Mouse (Mus musculus): ENCODE measurements at regions not wholly inside any gene's neighbourhood (a gene's known extent, or its start where the extent isn't known, plus 50 kb on each side); places are given as distances from the start of the nearest gene placed in this dataset.

- 87% methylated on average over 1 of the region's 1 CpGs for WGBS
- Histone ChIP-seq H3K27ac (ENCODE audit: low read depth, low read length) (no peak overlapping the region), H3K36me3 (ENCODE audit: insufficient read depth, low read length) (no peaks in the 10 kb centered on the region), H3K4me1 (ENCODE audit: insufficient read depth, low read length) (no peaks in the 10 kb centered on the region), H3K4me2 (ENCODE audit: low read depth, low read length, poor library complexity, severe bottlenecking) (no peak overlapping the region), H3K27me3 (ENCODE audit: insufficient read depth, low read length) (no peaks in the 10 kb centered on the region), H3K9me3 (ENCODE audit: low read length) (no peaks in the 10 kb centered on the region), H3K4me3 (ENCODE audit: low read depth, low read length) (no peak overlapping the region), H3K9ac (replicated peaks; ENCODE audit: low read length, poor library complexity, severe bottlenecking) (no peak overlapping the region)
- ATAC-seq (ENCODE audit: low FRiP score) (no peak), DNase-seq (ENCODE audit: low spot score) (no peak)
- TF ChIP-seq CTCF (IDR thresholded peaks at IDR 0.05), result no peak
These were observed 369.0 kb upstream of the Pbx1 start for GRCm38 (mm10) chr1:168801046-168801445.

- Histone ChIP-seq H3K36me3 (ENCODE audit: insufficient read depth, low read length) (no peaks in the 10 kb centered on the region), H3K4me3 (ENCODE audit: low read depth, low read length) (no peak overlapping the region), H3K4me2 (ENCODE audit: low read depth, low read length, poor library complexity, severe bottlenecking) (no peak overlapping the region), H3K4me1 (ENCODE audit: insufficient read depth, low read length) (no peaks in the 10 kb centered on the region), H3K27me3 (ENCODE audit: insufficient read depth, low read length) (no peaks in the 10 kb centered on the region), H3K9ac (replicated peaks; ENCODE audit: low read length, poor library complexity, severe bottlenecking) (no peak overlapping the region), H3K9me3 (ENCODE audit: low read length) (no peaks in the 10 kb centered on the region), H3K27ac (ENCODE audit: low read depth, low read length) (no peak overlapping the region)
- no peak for TF ChIP-seq CTCF (IDR thresholded peaks at IDR 0.05)
- ATAC-seq (ENCODE audit: low FRiP score) (no peak), DNase-seq (ENCODE audit: low spot score) (peak; percentile 6)
- 58% methylated on average over 3 of the region's 3 CpGs for WGBS
These were observed 354.7 kb upstream of the Pbx1 start for GRCm38 (mm10) chr1:168786731-168787130.

- Histone ChIP-seq H3K9me3 (ENCODE audit: low read length) (no peaks in the 10 kb centered on the region), H3K4me1 (ENCODE audit: insufficient read depth, low read length) (no peaks in the 10 kb centered on the region), H3K27me3 (ENCODE audit: insufficient read depth, low read length) (no peaks in the 10 kb centered on the region), H3K4me3 (ENCODE audit: low read depth, low read length) (no peak overlapping the region), H3K9ac (replicated peaks; ENCODE audit: low read length, poor library complexity, severe bottlenecking) (no peak overlapping the region), H3K36me3 (ENCODE audit: insufficient read depth, low read length) (no peaks in the 10 kb centered on the region), H3K4me2 (ENCODE audit: low read depth, low read length, poor library complexity, severe bottlenecking) (no peak overlapping the region), H3K27ac (ENCODE audit: low read depth, low read length) (no peak overlapping the region)
- ATAC-seq (ENCODE audit: low FRiP score) (no peak), DNase-seq (ENCODE audit: low spot score) (no peak)
- TF ChIP-seq CTCF (IDR thresholded peaks at IDR 0.05), result no peak
These were observed 351.8 kb upstream of the Pbx1 start for GRCm38 (mm10) chr1:168783851-168784250.

GRCm38 (mm10) chr1:168764368-168764895, 332.4 kb upstream of the Pbx1 start:
- DNase-seq (ENCODE audit: low spot score) (no peak), ATAC-seq (ENCODE audit: low FRiP score) (no peak)
- Histone ChIP-seq H3K4me3 (ENCODE audit: low read depth, low read length) (no peak overlapping the region), H3K36me3 (ENCODE audit: insufficient read depth, low read length) (no peaks in the 10 kb centered on the region), H3K27ac (ENCODE audit: low read depth, low read length) (no peak overlapping the region), H3K4me2 (ENCODE audit: low read depth, low read length, poor library complexity, severe bottlenecking) (no peak overlapping the region), H3K27me3 (ENCODE audit: insufficient read depth, low read length) (no peaks in the 10 kb centered on the region), H3K9me3 (ENCODE audit: low read length) (no peaks in the 10 kb centered on the region), H3K4me1 (ENCODE audit: insufficient read depth, low read length) (no peaks in the 10 kb centered on the region), H3K9ac (replicated peaks; ENCODE audit: low read length, poor library complexity, severe bottlenecking) (no peak overlapping the region)
- 90% methylated on average over 6 of the region's 6 CpGs for WGBS
- TF ChIP-seq CTCF (IDR thresholded peaks at IDR 0.05), result no peak

- Histone ChIP-seq H3K4me3 (ENCODE audit: low read depth, low read length) (no peak overlapping the region), H3K27ac (ENCODE audit: low read depth, low read length) (no peak overlapping the region), H3K4me2 (ENCODE audit: low read depth, low read length, poor library complexity, severe bottlenecking) (no peak overlapping the region), H3K9me3 (ENCODE audit: low read length) (no peaks in the 10 kb centered on the region), H3K36me3 (ENCODE audit: insufficient read depth, low read length) (no peaks in the 10 kb centered on the region), H3K9ac (replicated peaks; ENCODE audit: low read length, poor library complexity, severe bottlenecking) (no peak overlapping the region), H3K4me1 (ENCODE audit: insufficient read depth, low read length) (no peaks in the 10 kb centered on the region), H3K27me3 (ENCODE audit: insufficient read depth, low read length) (no peaks in the 10 kb centered on the region)
- DNase-seq (ENCODE audit: low spot score), result no peak
- TF ChIP-seq CTCF (IDR thresholded peaks at IDR 0.05), result no peak
- WGBS, result 97% methylated on average over 2 of the region's 2 CpGs
- no peak for ATAC-seq (ENCODE audit: low FRiP score)
These were observed 329.0 kb upstream of the Pbx1 start for GRCm38 (mm10) chr1:168761095-168761494.

- Histone ChIP-seq H3K4me1 (ENCODE audit: insufficient read depth, low read length) (no peaks in the 10 kb centered on the region), H3K4me2 (ENCODE audit: low read depth, low read length, poor library complexity, severe bottlenecking) (no peak overlapping the region), H3K9ac (replicated peaks; ENCODE audit: low read length, poor library complexity, severe bottlenecking) (no peak overlapping the region), H3K36me3 (ENCODE audit: insufficient read depth, low read length) (no peaks in the 10 kb centered on the region), H3K27ac (ENCODE audit: low read depth, low read length) (no peak overlapping the region), H3K4me3 (ENCODE audit: low read depth, low read length) (no peak overlapping the region), H3K27me3 (ENCODE audit: insufficient read depth, low read length) (no peaks in the 10 kb centered on the region), H3K9me3 (ENCODE audit: low read length) (no peaks in the 10 kb centered on the region)
- ATAC-seq (ENCODE audit: low FRiP score) (no peak), DNase-seq (ENCODE audit: low spot score) (peak; percentile 47)
- no peak for TF ChIP-seq CTCF (IDR thresholded peaks at IDR 0.05)
- WGBS, result 24% methylated on average over 1 of the region's 1 CpGs
These were observed 328.2 kb upstream of the Pbx1 start for GRCm38 (mm10) chr1:168760239-168760638.
